Mouse (Mus musculus): ENCODE data around the gene Six6.

The Six6 gene

GRCm38 (mm10) chr12:72939616-72940015 is at the start of gene Six6:
TSS of gene Six6 (plus strand) at chr12:72939892.
- no peak for DNase-seq (ENCODE audit: low spot score)

DNA sequence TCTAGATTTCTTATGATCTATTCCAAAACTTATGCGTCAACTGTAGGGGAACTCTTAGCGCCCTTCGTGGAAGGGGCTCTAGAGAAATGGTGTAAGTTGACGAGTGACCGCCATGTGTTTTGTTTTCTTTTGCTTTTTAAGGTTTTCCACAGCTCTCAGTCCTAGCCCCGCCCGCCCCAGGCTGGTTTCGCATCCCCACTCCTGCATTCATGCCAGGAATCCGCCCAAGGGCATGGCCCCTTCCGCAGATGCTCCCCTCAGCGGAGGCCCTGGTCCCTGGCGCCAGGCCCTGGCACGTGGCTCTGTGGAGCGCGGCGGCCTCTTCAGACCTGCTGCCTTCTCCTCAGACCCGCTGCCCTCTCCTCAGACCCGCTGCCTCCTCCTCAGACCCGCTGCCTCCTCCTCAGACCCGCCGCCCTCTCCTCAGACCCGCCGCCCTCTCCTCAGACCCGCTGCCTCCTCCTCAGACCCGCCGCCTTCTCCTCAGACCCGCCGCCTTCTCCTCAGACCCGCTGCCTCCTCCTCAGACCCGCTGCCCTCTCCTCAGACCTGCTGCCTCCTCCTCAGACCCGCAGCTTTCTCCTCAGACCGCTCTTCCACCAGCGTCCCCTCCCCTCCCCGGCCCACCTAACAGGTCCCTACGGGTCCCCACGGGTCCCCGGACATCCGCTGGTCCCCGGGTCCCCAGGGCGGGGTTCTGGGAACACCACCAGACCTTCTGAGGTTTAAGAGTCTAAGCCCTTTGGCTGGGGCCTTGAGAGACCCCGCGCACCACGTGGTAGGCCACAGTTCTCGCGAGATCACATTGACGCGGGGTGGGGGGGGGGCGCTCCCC is 22.3 kb upstream of the Six6 start:
- no peak for DNase-seq (ENCODE audit: low spot score)

GRCm38 (mm10) chr12:72936751-72937150 is 2.9 kb upstream of the Six6 start:
- no peak for DNase-seq (ENCODE audit: low spot score)

DNA sequence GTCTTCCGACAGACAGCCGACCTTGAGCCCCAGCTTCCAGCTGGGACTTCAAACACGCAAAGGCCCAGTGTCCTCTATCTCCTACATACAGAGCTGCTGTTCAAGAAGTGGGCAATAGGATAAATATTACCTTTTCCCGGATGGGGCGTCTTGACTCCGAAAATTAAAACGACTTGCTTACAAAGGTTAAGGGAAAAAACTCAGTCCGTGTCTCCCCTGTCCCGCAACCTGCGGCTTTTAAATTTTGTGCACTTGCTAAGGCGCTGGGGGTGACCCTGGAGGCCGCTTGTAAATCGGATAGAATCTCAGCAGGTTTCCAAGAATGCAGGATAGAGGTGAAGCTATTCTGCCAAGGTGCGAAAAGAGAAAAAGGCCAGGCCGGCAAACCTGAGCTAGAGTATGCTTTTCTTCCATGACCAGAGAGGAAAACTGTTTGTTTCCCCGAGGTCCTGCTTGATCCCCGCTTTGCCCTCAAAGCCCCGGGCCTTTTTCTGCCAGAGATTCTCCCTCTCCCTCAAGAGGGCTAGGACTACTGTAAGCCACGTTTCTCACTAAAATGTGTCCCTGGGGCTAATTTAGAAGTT is 2.1 kb upstream of the Six6 start:
- DNase-seq (ENCODE audit: low spot score) = no peak

- DNase-seq (ENCODE audit: low spot score) = no peak
These were observed 1.5 kb upstream of the Six6 start for GRCm38 (mm10) chr12:72938176-72938575.

GRCm38 (mm10) chr12:72938600-72939490 is 847 bp upstream of the Six6 start:
- DNase-seq (ENCODE audit: low spot score) = no peak

DNA sequence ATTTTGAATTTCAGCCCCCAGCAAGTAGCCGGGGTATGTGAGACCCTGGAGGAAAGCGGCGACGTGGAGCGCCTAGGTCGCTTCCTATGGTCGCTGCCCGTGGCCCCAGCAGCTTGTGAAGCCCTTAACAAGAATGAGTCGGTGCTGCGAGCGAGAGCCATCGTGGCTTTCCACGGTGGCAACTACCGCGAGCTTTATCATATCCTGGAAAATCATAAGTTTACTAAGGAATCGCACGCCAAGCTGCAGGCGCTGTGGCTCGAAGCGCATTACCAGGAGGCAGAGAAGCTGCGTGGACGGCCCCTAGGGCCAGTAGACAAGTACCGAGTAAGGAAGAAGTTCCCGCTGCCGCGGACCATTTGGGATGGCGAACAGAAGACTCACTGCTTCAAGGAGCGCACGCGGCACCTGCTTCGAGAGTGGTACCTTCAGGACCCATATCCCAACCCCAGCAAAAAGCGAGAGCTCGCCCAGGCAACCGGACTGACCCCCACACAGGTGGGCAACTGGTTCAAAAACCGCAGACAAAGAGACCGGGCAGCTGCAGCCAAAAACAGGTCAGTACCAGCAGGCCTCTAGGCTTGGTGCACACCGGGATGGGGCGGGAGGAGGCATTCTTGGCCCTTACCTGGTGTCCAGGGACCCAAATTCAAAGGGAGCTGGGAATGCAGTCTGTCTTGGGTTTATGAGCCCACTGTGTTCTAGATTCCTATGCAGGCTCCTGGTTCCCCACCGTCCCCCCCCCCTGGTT is 554 bp downstream of the Six6 start, which contains the start of gene 4930447C04Rik:
Gene 4930447C04Rik, minus strand, starts transcription at position 704 of the 751 bp plus-strand sequence.
- DNase-seq (ENCODE audit: low spot score) = no peak

DNA sequence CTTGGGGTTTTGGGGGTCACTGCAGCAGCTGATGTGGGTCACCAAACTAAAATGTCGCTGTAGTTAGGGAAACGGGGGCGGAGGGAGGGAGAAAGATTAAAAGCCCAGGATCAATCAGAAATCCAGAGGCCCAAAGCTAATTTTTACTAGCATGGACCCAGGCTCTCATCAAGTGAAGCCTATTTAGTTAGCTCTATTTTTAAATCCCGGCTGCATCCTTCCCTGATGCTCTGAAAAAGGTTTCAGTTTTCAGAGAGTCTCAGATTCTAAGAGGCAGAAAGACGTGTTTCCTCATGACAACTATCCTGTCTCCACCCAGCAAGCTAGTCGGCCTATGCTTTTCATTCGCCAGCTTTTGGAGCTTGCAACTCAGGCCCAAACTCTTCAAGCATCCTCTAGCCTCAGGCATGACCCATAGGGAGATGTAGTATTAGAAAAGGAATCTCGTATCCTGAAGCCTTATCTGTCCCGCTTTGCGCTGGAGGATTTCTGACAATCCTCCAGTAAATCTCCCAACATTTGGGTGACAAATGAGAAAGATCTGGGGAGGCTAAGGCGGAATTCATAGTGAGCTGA is 1.2 kb downstream of the Six6 start:
- DNase-seq (ENCODE audit: low spot score) = no peak

GRCm38 (mm10) chr12:72941398-72942051 is 1.8 kb downstream of the Six6 start:
- no peak for DNase-seq (ENCODE audit: low spot score)

- DNase-seq (ENCODE audit: low spot score) = no peak
These were observed 2.5 kb downstream of the Six6 start for GRCm38 (mm10) chr12:72942171-72942570.

DNA sequence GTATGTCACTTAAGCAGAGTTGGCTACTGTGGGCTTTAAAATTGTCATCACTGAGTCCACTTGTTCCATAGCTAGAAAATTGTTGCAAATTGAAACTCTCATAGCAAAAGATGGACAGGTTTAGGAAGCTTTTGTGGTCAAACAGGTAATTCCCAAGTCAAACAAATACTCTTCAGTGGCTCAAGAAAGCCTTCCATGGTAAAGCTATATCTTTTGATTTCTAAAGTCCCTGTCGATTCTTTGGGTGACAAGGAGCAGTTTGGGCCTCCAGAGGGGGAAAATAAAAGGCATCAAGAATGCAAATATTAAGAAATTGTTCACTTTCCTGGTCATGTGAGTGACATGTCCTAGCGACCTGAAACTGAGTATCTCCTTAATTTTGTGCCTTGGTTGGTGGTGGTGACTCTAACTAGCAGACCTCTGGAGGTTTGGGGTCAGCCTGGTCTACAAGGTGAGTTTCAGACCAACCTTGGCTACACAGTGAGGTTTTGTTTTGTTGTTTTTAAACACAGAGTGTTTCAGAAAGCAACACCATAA is 4.0 kb downstream of the Six6 start:
- DNase-seq (ENCODE audit: low spot score) = no peak

GRCm38 (mm10) chr12:72944411-72945225 is 4.9 kb downstream of the Six6 start:
- no peak for DNase-seq (ENCODE audit: low spot score)

DNA sequence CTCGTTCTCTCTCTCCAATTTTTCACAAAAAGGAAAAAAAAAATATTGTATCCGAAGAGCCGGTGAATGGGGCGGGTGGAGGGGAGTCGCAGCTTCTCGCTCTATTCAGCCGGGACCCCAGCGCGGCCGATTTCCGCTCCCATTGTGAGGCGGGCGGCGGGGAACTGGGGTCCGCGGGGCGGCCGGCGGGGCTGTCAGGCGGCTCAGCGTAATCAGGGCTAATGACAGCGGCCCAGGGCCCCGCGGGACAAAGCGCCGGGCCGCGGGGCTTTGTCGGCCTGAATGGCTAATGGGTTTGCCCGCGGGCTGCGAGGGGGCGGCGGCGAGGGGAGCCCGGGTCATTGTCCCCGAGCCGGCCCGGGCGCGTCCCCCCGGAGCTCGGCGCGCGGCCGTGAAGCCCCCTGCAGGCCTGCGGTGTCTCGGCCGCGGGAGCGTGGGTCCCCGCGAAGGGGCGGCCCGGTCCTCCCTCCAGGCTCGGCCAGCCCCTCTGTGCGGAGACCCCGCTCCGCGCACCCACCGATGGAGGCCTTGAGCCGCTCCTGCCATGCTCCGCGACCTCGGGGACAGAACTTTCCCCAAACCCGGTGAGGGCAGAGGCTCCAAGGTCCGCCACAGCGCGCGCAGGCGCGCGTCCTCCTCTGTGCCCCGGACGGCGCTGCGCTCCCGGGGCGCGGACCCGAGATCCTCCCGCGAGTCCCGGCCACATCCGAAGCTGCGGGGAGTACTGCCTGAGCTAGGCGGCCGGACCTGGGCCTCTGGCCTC is 5.8 kb downstream of the Six6 start:
- no peak for DNase-seq (ENCODE audit: low spot score)

GRCm38 (mm10) chr12:72946064-72946395 is 6.3 kb downstream of the Six6 start:
- DNase-seq (ENCODE audit: low spot score) = no peak

GRCm38 (mm10) chr12:72946805-72947204 is 7.1 kb downstream of the Six6 start:
- no peak for DNase-seq (ENCODE audit: low spot score)

- no peak for DNase-seq (ENCODE audit: low spot score)
These were observed 7.6 kb downstream of the Six6 start for GRCm38 (mm10) chr12:72947335-72947734.

DNA sequence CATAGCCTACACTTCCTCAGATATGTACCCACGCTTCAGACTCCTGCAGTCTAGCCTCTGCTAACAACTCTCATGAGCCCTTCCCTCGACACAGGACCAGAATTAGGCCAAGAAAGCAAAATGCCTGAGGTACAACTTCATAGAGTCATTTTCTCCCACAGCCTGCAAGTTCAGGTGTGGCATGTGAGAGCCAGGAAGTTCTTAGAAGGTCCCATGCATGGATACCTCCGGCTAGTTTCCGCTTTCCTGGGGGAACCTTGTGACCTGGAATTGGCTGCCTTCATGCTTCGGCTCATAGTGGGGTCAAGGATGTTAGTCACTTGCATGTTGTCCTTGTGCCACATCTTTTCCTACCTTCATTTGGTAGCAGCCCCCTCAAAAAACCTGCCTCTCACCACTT is 13.4 kb downstream of the Six6 start:
- DNase-seq (ENCODE audit: low spot score) = no peak

DNA sequence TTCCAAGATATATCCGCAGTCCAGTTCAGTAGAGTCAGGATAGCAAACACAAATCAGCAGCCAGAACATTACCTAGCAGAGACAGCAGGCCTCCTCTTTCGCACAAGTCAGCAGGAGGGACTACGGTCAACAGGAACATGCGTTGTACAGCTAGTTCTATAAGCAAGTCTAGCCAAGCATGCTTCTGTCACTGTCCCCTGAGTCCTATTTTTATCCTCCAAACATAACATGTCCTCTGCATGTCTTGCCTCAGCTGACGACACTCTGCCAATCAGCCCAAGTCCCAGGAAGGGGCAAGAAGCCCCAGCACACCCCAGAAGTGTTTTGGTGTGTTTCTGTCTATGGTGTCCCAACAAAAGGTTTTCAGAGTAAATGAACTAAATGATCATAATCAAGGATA is 14.2 kb downstream of the Six6 start:
- no peak for DNase-seq (ENCODE audit: low spot score)

DNA sequence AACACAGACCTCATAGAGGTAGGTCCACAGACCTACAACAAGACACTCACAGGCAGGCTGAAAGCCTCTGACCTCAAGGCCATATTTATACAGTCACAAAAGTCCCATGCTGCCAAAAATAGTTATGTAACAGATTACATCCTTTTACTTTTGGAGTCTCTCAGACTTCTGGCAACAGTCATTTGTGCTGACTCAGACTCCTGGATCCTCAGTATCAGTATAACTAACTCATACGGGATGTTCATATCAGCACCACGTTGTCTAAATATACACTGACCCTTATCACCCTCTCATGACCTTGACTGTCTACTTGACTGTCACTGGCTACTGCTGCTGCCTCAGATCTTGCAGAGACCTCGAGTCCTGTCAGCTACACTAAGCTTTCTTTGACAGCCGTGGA is 15.2 kb downstream of the Six6 start:
- DNase-seq (ENCODE audit: low spot score) = no peak
